Mouse (Mus musculus) intestine, embryonic 16.5 days (tissue): Measurements from ENCODE around the gene Ms4a4b. TPM values are rescaled to one million over a fixed set of nuclear protein-coding genes. Genes with fewer than 3 reads are reported as not detected.
"Not testable (repeated sequence)": the region's sequence is repeated elsewhere in the genome, so short reads cannot be mapped to it uniquely, and the experiment has no call there.

ENCODE experiments used
- ATAC-seq: fragments of 200-750 bp; cut with Nextera tagmentation; 2 replicates; pipeline ENCODE4 v1.8.0; 2017; ENCODE audit warnings: moderate TSS enrichment, moderate library complexity
- H3K27ac ChIP-seq: fragments of 300-500 bp; sonication (generic); 2 replicates; pipeline ENCODE4 v1.5.1; 2014; ENCODE audit warnings: mild to moderate bottlenecking, low read length
- H3K27me3 ChIP-seq: fragments of 300-500 bp; sonication (generic); replicated peaks from 2 replicates; pipeline ENCODE4 v1.6.1; 2014; ENCODE audit warnings: low read length, control low read depth, mixed read lengths; ENCODE audit not compliant: control insufficient read depth, insufficient read depth
- H3K36me3 ChIP-seq: fragments of 300-500 bp; sonication (generic); 2 replicates; pipeline ENCODE4 v1.6.1; 2014; ENCODE audit warnings: low read length, control low read depth; ENCODE audit not compliant: control insufficient read depth, insufficient read depth
- H3K4me1 ChIP-seq: fragments of 300-500 bp; sonication (generic); 2 replicates; pipeline ENCODE4 v1.6.1; 2014; ENCODE audit warnings: low read length, control low read depth, mixed read lengths; ENCODE audit not compliant: control insufficient read depth, insufficient read depth
- H3K4me2 ChIP-seq: fragments of 300-500 bp; sonication (generic); 2 replicates; pipeline ENCODE4 v1.6.1; 2014; ENCODE audit warnings: low read depth, low read length, control low read depth
- H3K4me3 ChIP-seq: fragments of 300-500 bp; sonication (generic); 2 replicates; pipeline ENCODE4 v1.5.1; 2014; ENCODE audit warnings: mild to moderate bottlenecking, low read length
- H3K9ac ChIP-seq: fragments of 300-500 bp; sonication (generic); 2 replicates; pipeline ENCODE4 v1.6.1; 2014; ENCODE audit warnings: low read depth, low read length
- H3K9me3 ChIP-seq: fragments of 300-500 bp; sonication (generic); 2 replicates; pipeline ENCODE4 v1.6.1; 2016; ENCODE audit warnings: low read length, control low read depth; ENCODE audit not compliant: control insufficient read depth
- WGBS: fragments of 180-500 bp; shearing (Covaris S2); extraction: QIAGEN DNeasy Blood & Tissue Kit; methylation state at CpG from one replicate; pipeline ENCODE4 v1.1.7; 2014; 5-methylcytosine and 5-hydroxymethylcytosine counted together
- polyA plus RNA-seq: library from polyadenylated mRNA; unstranded; fragments of >200 nt; fragmentation: Nextera tagmentation; extraction: Ambion mirVana; gene quantifications from 2 replicates; pipeline ENCODE4 v1.2.1, GENCODE M21; 2015

Gene Ms4a4b
- polyA plus RNA-seq, 1 experiment from 2014 or later, result 0.72 TPM

DNA sequence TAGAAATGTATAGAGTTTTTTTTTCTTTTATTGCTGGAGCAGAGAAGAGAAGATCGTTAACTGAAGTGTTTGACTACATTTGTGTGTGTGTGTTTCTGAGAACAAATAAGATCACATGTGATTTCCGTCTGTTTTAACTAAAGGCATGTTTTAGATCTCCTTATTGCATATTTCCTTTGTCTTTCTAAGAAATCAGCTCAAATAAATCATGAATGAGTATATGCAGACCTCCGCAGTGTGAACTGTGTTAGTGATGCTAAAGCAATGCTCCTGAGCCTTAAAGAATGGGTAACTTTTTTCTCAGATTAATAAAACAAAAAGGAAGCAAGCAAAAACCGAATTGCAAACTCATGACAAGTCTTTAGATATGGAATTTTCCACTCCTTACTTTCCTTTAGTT, 40.6 kb downstream of the Ms4a4b start:
- no peak overlapping the region for H3K27ac ChIP-seq
- no peak overlapping the region for H3K4me3 ChIP-seq
- H3K9me3 ChIP-seq, result no peaks in the 10 kb centered on the region
- H3K4me1 ChIP-seq, result no peaks in the 10 kb centered on the region
- H3K36me3 ChIP-seq, result no peaks in the 10 kb centered on the region
- 67% methylated on average over 4 of the region's 4 CpGs for WGBS
- no peaks in the 10 kb centered on the region for H3K27me3 ChIP-seq
- ATAC-seq, result no peak
- no peak overlapping the region for H3K9ac ChIP-seq
- H3K4me2 ChIP-seq, result no peak overlapping the region

DNA sequence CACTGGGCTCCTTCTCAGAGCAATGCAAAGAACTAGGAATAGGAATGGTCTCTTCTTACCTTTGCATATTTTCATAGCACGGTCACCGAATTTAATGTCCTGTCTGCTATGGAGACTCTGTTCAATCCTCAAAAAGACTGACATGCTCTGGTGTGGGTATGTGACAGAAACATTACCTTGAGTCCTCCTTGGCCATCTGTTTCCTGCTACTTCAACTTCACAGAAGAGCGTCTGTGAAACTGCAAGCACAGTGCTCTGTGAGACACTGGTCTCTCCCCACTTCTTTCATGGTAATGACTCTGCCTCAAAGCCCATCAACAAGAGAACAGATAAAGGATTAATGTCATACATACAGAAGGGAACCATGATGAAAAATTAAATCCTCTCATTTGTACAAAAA, 41.0 kb downstream of the Ms4a4b start:
- ATAC-seq, result no peak
- H3K27me3 ChIP-seq, result no peaks in the 10 kb centered on the region
- no peak overlapping the region for H3K9ac ChIP-seq
- H3K36me3 ChIP-seq, result no peaks in the 10 kb centered on the region
- H3K4me2 ChIP-seq, result no peak overlapping the region
- 65% methylated on average over 3 of the region's 3 CpGs for WGBS
- no peak overlapping the region for H3K4me3 ChIP-seq
- H3K4me1 ChIP-seq, result no peaks in the 10 kb centered on the region
- H3K27ac ChIP-seq, result no peak overlapping the region
- H3K9me3 ChIP-seq, result no peaks in the 10 kb centered on the region

DNA sequence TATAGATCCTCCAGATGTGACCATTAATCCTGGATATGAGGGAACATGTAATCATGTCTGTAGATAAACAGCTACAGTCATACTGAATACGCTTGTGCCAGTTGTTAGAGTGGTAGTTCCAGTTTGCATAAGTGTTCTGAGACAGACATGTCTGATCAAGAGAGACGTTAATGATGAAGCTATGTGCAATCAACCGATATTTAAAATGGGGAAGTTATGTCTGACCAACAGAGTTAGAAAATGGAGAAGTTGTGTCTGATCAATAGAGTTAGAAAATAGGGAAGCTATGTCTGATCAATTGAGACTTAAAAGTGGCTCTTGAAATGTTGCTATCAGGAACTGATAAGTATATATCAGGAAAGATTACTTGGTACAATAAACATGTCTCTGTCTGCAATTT, 41.9 kb downstream of the Ms4a4b start:
- no peaks in the 10 kb centered on the region for H3K4me1 ChIP-seq
- H3K27me3 ChIP-seq, result no peaks in the 10 kb centered on the region
- H3K27ac ChIP-seq, result no peak overlapping the region
- H3K4me2 ChIP-seq, result no peak overlapping the region
- no peaks in the 10 kb centered on the region for H3K9me3 ChIP-seq
- no peaks in the 10 kb centered on the region for H3K36me3 ChIP-seq
- ATAC-seq, result no peak
- WGBS, result 83% methylated on average over 3 of the region's 3 CpGs
- no peak overlapping the region for H3K4me3 ChIP-seq
- no peak overlapping the region for H3K9ac ChIP-seq

DNA sequence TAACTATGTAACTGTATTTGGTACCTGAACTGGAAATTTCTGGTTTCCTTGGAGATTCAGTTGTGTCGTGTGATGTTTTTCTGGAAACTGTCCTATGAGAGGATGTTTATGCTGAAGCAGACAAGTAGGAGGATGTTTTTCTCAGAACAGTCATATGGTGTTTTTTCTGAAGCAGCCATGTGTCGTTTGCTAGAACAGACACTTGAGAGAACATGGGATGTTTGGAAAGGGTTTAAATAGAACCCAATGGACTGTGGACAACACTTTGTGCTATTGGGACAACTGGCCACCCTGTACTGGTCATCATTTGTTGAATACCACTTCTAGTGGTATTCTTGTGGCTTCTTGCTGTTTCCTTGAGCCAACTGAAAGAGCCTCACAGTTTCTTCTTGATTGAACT, 42.4 kb downstream of the Ms4a4b start, which contains the start of gene Gm8369:
Gene Gm8369, plus strand, starts transcription at position 193 of the 400 bp plus-strand sequence.
- Histone ChIP-seq H3K9me3 (no peaks in the 10 kb centered on the region), H3K4me3 (no peak within 1 kb of the TSS), H3K4me2 (no peak within 1 kb of the TSS), H3K4me1 (no peaks in the 10 kb centered on the region), H3K27me3 (no peaks in the 10 kb centered on the region), H3K36me3 (no peaks in the 10 kb centered on the region), H3K9ac (no peak within 1 kb of the TSS), H3K27ac (no peak within 1 kb of the TSS)
- WGBS, result 41% methylated on average over 2 of the region's 2 CpGs
- no peak for ATAC-seq

DNA sequence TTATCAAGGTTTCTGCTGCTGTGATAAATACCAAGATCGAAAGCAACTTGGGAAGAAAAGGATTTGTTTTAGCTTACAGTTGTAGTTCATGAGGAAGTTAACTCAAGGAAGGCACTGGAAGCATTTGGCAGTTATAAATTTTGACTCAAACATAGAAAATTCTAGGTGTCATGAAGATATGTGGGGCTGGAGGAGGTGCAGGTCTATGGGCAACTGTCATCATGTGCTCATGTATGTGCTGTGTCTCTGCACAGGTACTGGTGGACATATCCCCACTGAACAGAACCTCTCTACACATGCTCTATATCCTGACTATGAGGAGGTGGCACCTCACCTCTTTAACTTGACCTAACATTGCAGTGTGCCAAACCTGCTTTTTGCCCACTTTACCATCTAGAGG, 43.2 kb downstream of the Ms4a4b start:
- Histone ChIP-seq H3K27me3 (no peaks in the 10 kb centered on the region), H3K4me2 (no peak overlapping the region), H3K4me3 (no peak overlapping the region), H3K36me3 (no peaks in the 10 kb centered on the region), H3K9me3 (no peaks in the 10 kb centered on the region), H3K9ac (no peak overlapping the region), H3K4me1 (no peaks in the 10 kb centered on the region), H3K27ac (no peak overlapping the region)
- 90% methylated on average over 1 of the region's 1 CpGs for WGBS
- ATAC-seq, result no peak

DNA sequence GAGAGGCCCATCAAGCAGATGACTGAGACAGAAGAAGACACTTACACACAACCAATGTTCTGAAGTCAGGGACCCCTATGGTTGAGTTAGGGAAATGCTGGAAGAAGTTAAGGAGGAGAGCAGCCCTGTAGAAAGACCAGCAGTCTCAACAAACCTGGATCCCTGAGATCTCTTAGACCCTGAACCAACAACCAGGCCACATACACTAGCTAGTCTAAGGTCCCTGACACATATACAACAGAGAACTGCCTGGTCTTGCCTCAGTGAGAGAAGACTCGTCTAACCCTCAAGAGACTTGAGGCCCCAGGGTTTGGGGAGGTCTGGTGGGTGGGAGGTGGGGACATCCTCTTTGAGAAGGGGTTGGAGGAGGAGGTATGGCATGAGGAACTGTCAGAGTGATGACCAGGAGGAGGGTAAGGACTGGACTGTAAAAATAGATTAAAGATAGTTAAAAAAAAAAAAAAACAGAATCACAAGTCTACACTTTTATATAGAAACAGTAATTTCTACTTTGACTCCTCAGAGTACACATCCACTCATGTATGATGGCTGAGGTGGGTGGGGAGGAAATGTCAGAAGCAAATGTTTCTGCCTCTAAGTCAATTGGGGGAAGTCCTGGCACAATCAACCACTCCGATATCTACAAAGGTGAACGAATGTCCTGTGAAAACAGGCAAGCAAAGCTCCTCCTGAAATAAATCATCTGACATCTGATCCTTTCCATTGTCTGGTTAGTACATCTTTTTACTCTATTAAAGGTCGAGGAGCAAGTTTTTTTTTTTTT, 48.2 kb downstream of the Ms4a4b start:
- H3K27ac ChIP-seq, result no peak overlapping the region
- no peaks in the 10 kb centered on the region for H3K9me3 ChIP-seq
- ATAC-seq, result no peak
- H3K4me3 ChIP-seq, result no peak overlapping the region
- no peaks in the 10 kb centered on the region for H3K27me3 ChIP-seq
- no peak overlapping the region for H3K9ac ChIP-seq
- H3K36me3 ChIP-seq, result no peaks in the 10 kb centered on the region
- H3K4me2 ChIP-seq, result no peak overlapping the region
- 71% methylated on average over 4 of the region's 4 CpGs for WGBS
- H3K4me1 ChIP-seq, result no peaks in the 10 kb centered on the region

DNA sequence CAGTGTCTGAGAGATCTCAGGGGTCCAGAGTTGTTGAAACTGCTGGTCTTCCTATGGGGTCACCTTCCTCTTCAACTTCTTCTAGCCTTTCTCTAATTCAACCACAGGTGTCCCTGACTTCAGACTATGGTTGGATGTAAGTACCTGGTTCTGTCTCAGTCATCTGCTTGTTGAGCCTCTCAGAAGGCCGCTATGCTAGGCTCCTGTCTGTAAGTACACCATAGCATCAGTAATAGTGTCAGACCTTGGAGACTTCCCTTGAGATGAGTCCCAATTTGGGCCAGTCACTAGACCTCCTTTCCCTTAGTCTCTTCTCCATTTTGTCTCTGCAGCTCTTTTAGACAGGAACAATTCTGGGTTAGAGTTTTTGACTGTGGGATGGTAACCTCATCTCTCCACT, 49.3 kb downstream of the Ms4a4b start:
- WGBS, result 86% methylated on average over 1 of the region's 1 CpGs
- Histone ChIP-seq H3K27ac (no peak overlapping the region), H3K4me1 (no peaks in the 10 kb centered on the region), H3K27me3 (no peaks in the 10 kb centered on the region), H3K4me2 (no peak overlapping the region), H3K9me3 (no peaks in the 10 kb centered on the region), H3K4me3 (no peak overlapping the region), H3K9ac (no peak overlapping the region), H3K36me3 (no peaks in the 10 kb centered on the region)
- no peak for ATAC-seq

DNA sequence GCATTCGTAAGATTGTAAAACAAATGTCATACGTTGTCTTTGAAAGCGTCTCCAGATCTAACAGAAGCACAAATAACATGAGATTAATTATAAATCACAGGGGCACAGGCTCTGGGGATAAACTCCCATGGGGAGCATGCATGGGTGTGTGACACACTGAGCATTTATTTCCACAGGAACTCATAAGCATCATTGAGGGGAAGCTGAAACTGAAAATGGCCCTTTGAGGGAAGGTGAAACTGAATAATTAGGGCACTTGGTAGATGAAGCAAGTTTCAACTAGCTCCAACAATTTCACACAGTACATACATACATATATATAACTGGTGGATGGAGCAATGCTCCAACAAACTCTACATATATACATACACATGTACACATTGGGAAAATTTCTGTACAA, 51.2 kb downstream of the Ms4a4b start:
- no peaks in the 10 kb centered on the region for H3K4me1 ChIP-seq
- no peaks in the 10 kb centered on the region for H3K9me3 ChIP-seq
- WGBS, result 54% methylated on average over 3 of the region's 3 CpGs
- H3K4me2 ChIP-seq, result no peak overlapping the region
- H3K4me3 ChIP-seq, result no peak overlapping the region
- no peak overlapping the region for H3K27ac ChIP-seq
- H3K36me3 ChIP-seq, result no peaks in the 10 kb centered on the region
- H3K27me3 ChIP-seq, result no peaks in the 10 kb centered on the region
- no peak overlapping the region for H3K9ac ChIP-seq
- no peak for ATAC-seq

DNA sequence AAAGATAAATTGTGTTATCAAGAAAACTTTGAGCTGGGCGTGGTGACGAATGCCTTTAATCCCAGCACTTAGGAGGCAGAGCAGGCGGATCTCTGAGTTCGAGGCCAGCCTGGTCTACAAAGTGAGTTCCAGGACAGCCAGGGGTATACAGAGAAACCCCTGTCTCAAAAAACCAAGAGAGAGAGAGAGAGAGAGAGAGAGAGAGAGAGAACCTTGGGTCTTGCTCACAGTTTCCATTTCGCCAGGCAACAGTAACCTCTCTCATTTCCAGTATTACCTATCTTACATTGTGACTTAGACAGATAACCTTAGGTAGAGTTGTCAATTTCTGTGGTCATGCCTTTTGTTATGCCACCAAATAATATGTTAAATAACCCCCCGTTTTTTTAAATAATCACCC, 53.0 kb downstream of the Ms4a4b start:
- 78% methylated on average over 6 of the region's 6 CpGs for WGBS
- H3K9me3 ChIP-seq, result no peaks in the 10 kb centered on the region
- no peak for ATAC-seq
- no peak overlapping the region for H3K4me3 ChIP-seq
- no peaks in the 10 kb centered on the region for H3K4me1 ChIP-seq
- H3K4me2 ChIP-seq, result no peak overlapping the region
- no peak overlapping the region for H3K9ac ChIP-seq
- H3K36me3 ChIP-seq, result no peaks in the 10 kb centered on the region
- H3K27me3 ChIP-seq, result no peaks in the 10 kb centered on the region
- no peak overlapping the region for H3K27ac ChIP-seq

DNA sequence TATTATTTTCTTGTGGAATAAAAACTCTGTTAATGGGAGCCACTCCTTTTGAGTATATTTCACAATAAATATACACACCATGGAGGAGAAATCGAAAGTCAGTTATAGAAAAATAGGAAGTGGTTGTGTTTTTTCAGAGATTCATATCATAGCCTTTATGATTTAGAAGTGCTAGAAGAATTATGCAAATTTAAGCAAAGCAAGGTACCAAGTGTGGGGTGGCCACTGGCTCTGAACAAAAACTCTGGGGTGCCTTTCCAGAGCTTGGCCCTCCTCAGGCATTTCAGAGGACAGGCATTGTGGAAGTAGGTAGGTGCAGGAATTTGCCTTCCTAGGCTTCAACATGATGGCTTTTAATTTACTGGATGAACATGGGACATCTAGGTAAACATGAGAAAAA, 53.9 kb downstream of the Ms4a4b start:
- H3K27ac ChIP-seq, H3K4me2 ChIP-seq, H3K36me3 ChIP-seq, H3K4me1 ChIP-seq, H3K4me3 ChIP-seq, ATAC-seq, H3K9ac ChIP-seq, H3K9me3 ChIP-seq, H3K27me3 ChIP-seq: not testable (repeated sequence)
- 70% methylated on average over 1 of the region's 1 CpGs for WGBS
